Mouse (Mus musculus) kidney, embryonic 15.5 days (tissue): Measurements from ENCODE around the gene Atg4d. TPM values are rescaled to one million over a fixed set of nuclear protein-coding genes. Genes with fewer than 3 reads are reported as not detected.
A peak's percentile ranks its signal among the peaks of the same experiment; 100 is the strongest.
"Not testable (repeated sequence)": the region's sequence is repeated elsewhere in the genome, so short reads cannot be mapped to it uniquely, and the experiment has no call there.

Experiments
- ATAC-seq: fragments of 200-750 bp; cut with Nextera tagmentation; replicated peaks from 2 replicates; pipeline ENCODE4 v1.8.0; 2017; ENCODE audit warnings: moderate TSS enrichment; ENCODE audit not compliant: low FRiP score
- H3K27ac ChIP-seq: fragments of 300-500 bp; sonication (generic); 2 replicates; pipeline ENCODE4 v1.5.1; 2015; ENCODE audit warnings: mild to moderate bottlenecking, inconsistent platforms
- H3K27me3 ChIP-seq: fragments of 300-500 bp; sonication (generic); 2 replicates; pipeline ENCODE4 v1.6.1; 2015; ENCODE audit warnings: inconsistent platforms
- H3K36me3 ChIP-seq: fragments of 300-500 bp; sonication (generic); 2 replicates; pipeline ENCODE4 v1.6.1; 2015; ENCODE audit warnings: inconsistent platforms
- H3K4me1 ChIP-seq: fragments of 300-500 bp; sonication (generic); 2 replicates; pipeline ENCODE4 v1.6.1; 2015; ENCODE audit warnings: inconsistent platforms
- H3K4me2 ChIP-seq: fragments of 300-500 bp; sonication (generic); 2 replicates; pipeline ENCODE4 v1.6.1; 2015; ENCODE audit warnings: moderate library complexity, mild to moderate bottlenecking, inconsistent platforms
- H3K4me3 ChIP-seq: fragments of 300-500 bp; sonication (generic); replicated peaks from 2 replicates; pipeline ENCODE4 v1.5.1; 2015; ENCODE audit warnings: mild to moderate bottlenecking, inconsistent platforms
- H3K9ac ChIP-seq: fragments of 300-500 bp; sonication (generic); 2 replicates; pipeline ENCODE4 v1.6.1; 2015; ENCODE audit warnings: mild to moderate bottlenecking, inconsistent platforms
- H3K9me3 ChIP-seq: fragments of 300-500 bp; sonication (generic); replicated peaks from 2 replicates; pipeline ENCODE4 v1.6.1; 2016; ENCODE audit warnings: inconsistent platforms
- WGBS: fragments of 180-500 bp; shearing (Covaris S2); methylation state at CpG from one replicate; pipeline ENCODE4 v1.1.7; 2015; ENCODE audit warnings: mixed read lengths; 5-methylcytosine and 5-hydroxymethylcytosine counted together
- polyA plus RNA-seq: library from polyadenylated mRNA; unstranded; fragments of >200 nt; fragmentation: Nextera tagmentation; extraction: Ambion mirVana; gene quantifications from 2 replicates; pipeline ENCODE4 v1.2.1, GENCODE M21; 2015

Atg4d gene
- polyA plus RNA-seq: 42.7 and 49.5 TPM in 2 replicates

DNA sequence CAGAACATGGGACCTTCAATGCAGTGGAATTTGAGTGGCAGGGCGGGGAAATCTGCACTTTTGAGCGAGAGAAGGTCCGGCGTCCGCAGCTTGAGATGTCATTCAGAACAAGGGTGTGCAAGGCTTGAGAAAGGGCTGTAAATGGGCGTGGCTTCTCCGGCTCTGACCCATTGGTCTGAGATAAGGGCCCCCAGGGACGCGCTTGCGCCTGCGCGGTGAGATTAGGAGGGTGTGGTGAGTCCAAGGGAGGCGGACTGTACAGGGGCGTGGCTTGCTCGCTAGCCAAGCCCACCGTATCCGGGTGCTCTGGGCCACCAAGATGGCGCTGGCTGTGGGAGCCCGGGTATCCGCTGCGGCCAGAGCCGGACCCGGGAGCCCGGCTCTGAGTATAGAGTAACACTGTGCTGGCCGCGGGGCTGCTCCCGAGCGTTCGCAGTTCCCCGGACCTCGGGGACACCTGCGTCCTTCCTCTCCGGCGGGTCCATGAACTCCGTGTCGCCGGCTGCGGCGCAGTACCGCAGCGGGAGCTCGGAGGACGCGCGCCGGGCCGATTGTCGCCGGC lies at the start of gene Atg4d:
Gene Atg4d (plus strand): TSS at position 294 of the 562 bp plus-strand sequence.
- Histone ChIP-seq H3K9ac (peak within 1 kb of the TSS; percentile 82), H3K9me3 (no peaks in the 10 kb centered on the region), H3K4me2 (peak within 1 kb of the TSS; percentile 82), H3K27me3 (no peaks in the 10 kb centered on the region), H3K4me1 (peaks cover 24% of the 10 kb centered on the region), H3K4me3 (peak within 1 kb of the TSS; percentile 78), H3K27ac (peak within 1 kb of the TSS; percentile 90), H3K36me3 (peaks cover 37% of the 10 kb centered on the region)
- WGBS: under 1% methylated on average over 44 of the region's 49 CpGs
- ATAC-seq: peak; percentile 98

GRCm38 (mm10) chr9:21216050-21216841 lies 48.8 kb upstream of the Atg4d start:
- Histone ChIP-seq H3K36me3 (peaks cover 6% of the 10 kb centered on the region; the same call in 1 of the 2 replicates), H3K27ac (no peak overlapping the region), H3K4me3 (no peak overlapping the region), H3K4me1 (peaks cover 20% of the 10 kb centered on the region), H3K27me3 (no peaks in the 10 kb centered on the region), H3K4me2 (no peak overlapping the region), H3K9ac (no peak overlapping the region), H3K9me3 (no peaks in the 10 kb centered on the region)
- ATAC-seq: no peak
- WGBS: 53% methylated on average over 21 of the region's 25 CpGs

GRCm38 (mm10) chr9:21219820-21220219 lies 45.3 kb upstream of the Atg4d start:
- WGBS: 61% methylated on average over 3 of the region's 3 CpGs
- no peak for ATAC-seq
- H3K27me3 ChIP-seq: no peaks in the 10 kb centered on the region
- H3K36me3 ChIP-seq: no peaks in the 10 kb centered on the region
- H3K27ac ChIP-seq: no peak overlapping the region
- H3K4me1 ChIP-seq: peaks cover 26% of the 10 kb centered on the region
- no peak overlapping the region for H3K9ac ChIP-seq
- no peak overlapping the region for H3K4me2 ChIP-seq
- H3K4me3 ChIP-seq: no peak overlapping the region
- no peaks in the 10 kb centered on the region for H3K9me3 ChIP-seq

GRCm38 (mm10) chr9:21220490-21221382 lies 44.4 kb upstream of the Atg4d start:
- peak overlapping the region; percentile 59 for H3K4me2 ChIP-seq
- H3K9me3 ChIP-seq: no peaks in the 10 kb centered on the region
- H3K4me3 ChIP-seq: peak overlapping the region; percentile 36
- H3K27me3 ChIP-seq: no peaks in the 10 kb centered on the region
- ATAC-seq: peak; percentile 92
- 0 out of 2 replicates have a peak overlapping the region, but pooled peaks have one; percentile 46 for H3K27ac ChIP-seq
- peak overlapping the region; percentile 33; the same call in 1 of the 2 replicates for H3K9ac ChIP-seq
- H3K4me1 ChIP-seq: peaks cover 32% of the 10 kb centered on the region
- H3K36me3 ChIP-seq: no peaks in the 10 kb centered on the region
- 8% methylated on average over 21 of the region's 21 CpGs for WGBS

DNA sequence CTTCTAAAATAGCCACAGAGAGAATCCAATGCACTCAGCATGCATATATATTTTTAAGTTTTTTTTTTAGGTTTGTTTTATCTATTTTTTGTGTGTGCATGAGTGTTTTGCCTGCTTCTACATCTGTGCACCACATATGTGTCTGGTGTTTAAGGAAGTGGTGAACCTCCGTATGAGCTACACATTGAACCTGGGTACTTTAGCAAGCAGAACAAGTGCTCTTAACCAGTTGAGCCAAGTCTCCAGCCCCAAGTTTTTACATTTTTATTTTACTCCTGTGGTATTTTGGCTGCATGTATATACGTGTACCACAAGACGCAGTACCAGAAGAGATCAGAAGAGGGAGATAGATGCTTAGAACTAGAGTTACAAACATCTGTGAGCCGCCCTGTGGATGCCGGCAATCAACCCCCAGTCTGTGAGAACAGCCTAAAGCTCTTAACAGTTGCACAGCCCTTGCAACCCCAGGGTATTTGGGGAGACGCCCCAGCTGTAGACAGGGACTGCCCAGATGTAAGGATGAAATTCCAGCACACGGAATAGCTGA lies 43.6 kb upstream of the Atg4d start:
- Histone ChIP-seq H3K9ac (no peak overlapping the region), H3K4me3 (no peak overlapping the region), H3K4me1 (peaks cover 24% of the 10 kb centered on the region), H3K9me3 (no peaks in the 10 kb centered on the region), H3K27ac (no peak overlapping the region), H3K27me3 (no peaks in the 10 kb centered on the region), H3K36me3 (no peaks in the 10 kb centered on the region), H3K4me2 (peak overlapping the region; percentile 59)
- ATAC-seq: no peak; the same call in 1 of the 2 replicates
- 27% methylated on average over 7 of the region's 7 CpGs for WGBS

- not testable (repeated sequence) for H3K9me3 ChIP-seq, H3K9ac ChIP-seq, H3K27ac ChIP-seq, ATAC-seq, H3K36me3 ChIP-seq, H3K4me3 ChIP-seq, H3K4me2 ChIP-seq, H3K27me3 ChIP-seq
- peaks cover 37% of the 10 kb centered on the region for H3K4me1 ChIP-seq
- 100% methylated on average over 2 of the region's 2 CpGs for WGBS
These were observed 41.6 kb upstream of the Atg4d start for GRCm38 (mm10) chr9:21223490-21223889.

- no peak overlapping the region for H3K9ac ChIP-seq
- H3K27me3 ChIP-seq: no peaks in the 10 kb centered on the region
- no peaks in the 10 kb centered on the region for H3K9me3 ChIP-seq
- H3K4me1 ChIP-seq: peaks cover 37% of the 10 kb centered on the region
- H3K4me2 ChIP-seq: no peak overlapping the region
- H3K4me3 ChIP-seq: no peak overlapping the region
- peaks cover 2% of the 10 kb centered on the region; the same call in 1 of the 2 replicates for H3K36me3 ChIP-seq
- ATAC-seq: no peak
- no peak overlapping the region for H3K27ac ChIP-seq
- WGBS: 92% methylated on average over 6 of the region's 6 CpGs
These were observed 41.2 kb upstream of the Atg4d start for GRCm38 (mm10) chr9:21223906-21224305.

GRCm38 (mm10) chr9:21224576-21225414 lies 40.3 kb upstream of the Atg4d start:
- ATAC-seq: peak; percentile 45
- Histone ChIP-seq H3K4me3 (peak overlapping the region; percentile 37), H3K9ac (peak overlapping the region; percentile 29; the same call in 1 of the 2 replicates), H3K4me2 (peak overlapping the region; percentile 63), H3K36me3 (peaks cover 11% of the 10 kb centered on the region), H3K4me1 (peaks cover 37% of the 10 kb centered on the region), H3K9me3 (no peaks in the 10 kb centered on the region), H3K27ac (peak overlapping the region; percentile 72), H3K27me3 (no peaks in the 10 kb centered on the region)
- 18% methylated on average over 26 of the region's 26 CpGs for WGBS

DNA sequence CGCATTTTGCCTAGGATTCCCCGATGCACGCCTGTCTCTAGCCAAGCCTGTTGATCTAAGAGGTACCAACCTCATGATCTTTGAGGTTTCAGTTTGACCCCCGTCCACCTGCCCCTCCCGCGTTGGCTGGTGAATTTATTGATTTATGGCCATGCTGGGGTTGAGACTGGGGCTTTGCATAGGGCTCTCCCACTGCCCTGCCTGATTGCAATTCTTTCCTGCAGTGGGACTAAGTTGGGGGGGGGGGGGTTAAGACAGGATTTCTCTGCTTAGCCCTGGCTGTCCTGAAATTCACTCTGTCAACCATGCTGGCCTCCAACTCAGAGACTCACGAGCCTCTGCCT lies 39.7 kb upstream of the Atg4d start:
- Histone ChIP-seq H3K4me2 (peak overlapping the region; percentile 63), H3K27me3 (no peaks in the 10 kb centered on the region), H3K9ac (peak overlapping the region; percentile 29; the same call in 1 of the 2 replicates), H3K36me3 (peaks cover 17% of the 10 kb centered on the region), H3K4me3 (peak overlapping the region; percentile 37), H3K27ac (peak overlapping the region; percentile 72; the same call in 1 of the 2 replicates), H3K9me3 (no peaks in the 10 kb centered on the region), H3K4me1 (peaks cover 37% of the 10 kb centered on the region)
- no peak for ATAC-seq
- WGBS: 5% methylated on average over 7 of the region's 7 CpGs

GRCm38 (mm10) chr9:21227342-21227741 lies 37.8 kb upstream of the Atg4d start:
- Histone ChIP-seq H3K9ac (peak overlapping the region; percentile 39; the same call in 1 of the 2 replicates), H3K4me3 (peak overlapping the region; percentile 35), H3K27me3 (no peaks in the 10 kb centered on the region), H3K36me3 (peaks cover 37% of the 10 kb centered on the region), H3K27ac (peak overlapping the region; percentile 41; the same call in 1 of the 2 replicates), H3K9me3 (no peaks in the 10 kb centered on the region), H3K4me1 (peaks cover 27% of the 10 kb centered on the region), H3K4me2 (peak overlapping the region; percentile 61)
- ATAC-seq: peak; percentile 53; the same call in 1 of the 2 replicates
- 12% methylated on average over 16 of the region's 16 CpGs for WGBS

DNA sequence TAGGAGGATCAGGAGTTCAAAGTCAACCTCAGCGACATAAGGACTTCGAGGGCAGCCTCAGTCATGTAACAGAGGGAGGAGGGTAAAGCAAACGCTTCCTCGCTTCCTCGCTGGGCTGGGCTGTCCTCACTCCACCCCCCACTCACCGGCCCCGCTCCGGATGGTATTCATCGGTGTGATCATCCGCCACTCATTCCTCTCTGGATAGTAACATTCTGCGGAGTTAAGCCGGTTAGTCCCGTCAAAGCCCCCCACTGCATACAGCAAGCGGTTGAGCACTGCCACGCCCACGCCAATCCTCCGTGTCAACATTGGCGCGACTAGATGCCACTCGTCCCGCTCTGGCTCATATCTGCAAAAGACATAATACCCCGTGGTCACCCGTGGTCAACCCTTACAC lies 33.5 kb upstream of the Atg4d start:
- Histone ChIP-seq H3K4me1 (peaks cover 28% of the 10 kb centered on the region), H3K4me2 (no peak overlapping the region), H3K9ac (no peak overlapping the region), H3K9me3 (no peaks in the 10 kb centered on the region), H3K36me3 (peaks cover 75% of the 10 kb centered on the region), H3K27ac (no peak overlapping the region), H3K27me3 (no peaks in the 10 kb centered on the region), H3K4me3 (no peak overlapping the region)
- no peak for ATAC-seq
- 56% methylated on average over 23 of the region's 23 CpGs for WGBS
